Mouse (Mus musculus) liver, embryonic 15.5 days (tissue): ENCODE measurements around the gene Msi2. TPM values are rescaled to one million over a fixed set of nuclear protein-coding genes. Genes with fewer than 3 reads are reported as not detected.

Experiments
- ATAC-seq: fragments of 200-750 bp; cut with Nextera tagmentation; 2 replicates; pipeline ENCODE4 v1.8.0; 2017; ENCODE audit warnings: moderate number of reproducible peaks, mild to moderate bottlenecking, moderate library complexity; ENCODE audit not compliant: insufficient read depth
- H3K27ac ChIP-seq: fragments of 300-500 bp; sonication (generic); replicated peaks from 2 replicates; pipeline ENCODE4 v1.5.1; 2015; ENCODE audit warnings: mild to moderate bottlenecking, inconsistent platforms
- H3K27me3 ChIP-seq: fragments of 300-500 bp; sonication (generic); 2 replicates; pipeline ENCODE4 v1.6.1; 2015; ENCODE audit warnings: mild to moderate bottlenecking, inconsistent platforms
- H3K36me3 ChIP-seq: fragments of 300-500 bp; sonication (generic); replicated peaks from 2 replicates; pipeline ENCODE4 v1.6.1; 2015; ENCODE audit warnings: moderate library complexity, mild to moderate bottlenecking, inconsistent platforms
- H3K4me1 ChIP-seq: fragments of 300-500 bp; sonication (generic); replicated peaks from 2 replicates; pipeline ENCODE4 v1.6.1; 2015; ENCODE audit warnings: inconsistent platforms
- H3K4me2 ChIP-seq: fragments of 300-500 bp; sonication (generic); 2 replicates; pipeline ENCODE4 v1.6.1; 2015; ENCODE audit warnings: moderate library complexity, mild to moderate bottlenecking, inconsistent platforms
- H3K4me3 ChIP-seq: fragments of 300-500 bp; sonication (generic); replicated peaks from 2 replicates; pipeline ENCODE4 v1.5.1; 2015; ENCODE audit warnings: mild to moderate bottlenecking, inconsistent platforms
- H3K9ac ChIP-seq: fragments of 300-500 bp; sonication (generic); 2 replicates; pipeline ENCODE4 v1.6.1; 2015; ENCODE audit warnings: moderate library complexity, mild to moderate bottlenecking, inconsistent platforms
- H3K9me3 ChIP-seq: fragments of 300-500 bp; sonication (generic); replicated peaks from 2 replicates; pipeline ENCODE4 v1.6.1; 2016; ENCODE audit warnings: inconsistent platforms
- WGBS: fragments of 180-500 bp; shearing (Covaris S2); methylation state at CpG from one replicate; pipeline ENCODE4 v1.1.7; 2015; ENCODE audit warnings: mixed read lengths; ENCODE audit not compliant: insufficient replicate concordance; 5-methylcytosine and 5-hydroxymethylcytosine counted together
- polyA plus RNA-seq: library from polyadenylated mRNA; unstranded; fragments of >200 nt; fragmentation: Nextera tagmentation; extraction: Ambion mirVana; gene quantifications from 2 replicates; pipeline ENCODE4 v1.2.1, GENCODE M21; 2015

Msi2 gene
- polyA plus RNA-seq, 1 experiment from 2014 or later: 3.1 TPM

GRCm38 (mm10) chr11:88573013-88573412 is 145.3 kb downstream of the Msi2 start:
- 83% methylated on average over 5 of the region's 5 CpGs for WGBS
- no peak for ATAC-seq

GRCm38 (mm10) chr11:88572461-88572860 is 145.9 kb downstream of the Msi2 start:
- Histone ChIP-seq H3K9ac (no peak overlapping the region), H3K27ac (no peak overlapping the region), H3K9me3 (no peaks in the 10 kb centered on the region), H3K4me1 (0 out of 2 replicates have a peak, but pooled peaks cover 5% of the 10 kb centered on the region), H3K4me3 (no peak overlapping the region), H3K36me3 (no peaks in the 10 kb centered on the region), H3K4me2 (no peak overlapping the region), H3K27me3 (no peaks in the 10 kb centered on the region)
- no peak for ATAC-seq
- 76% methylated on average over 11 of the region's 11 CpGs for WGBS

More at GRCm38 (mm10) chr11:88573013-88573412, 145.3 kb downstream of the Msi2 start:
- 0 out of 2 replicates have a peak, but pooled peaks cover 5% of the 10 kb centered on the region for H3K4me1 ChIP-seq
- H3K4me3 ChIP-seq: no peak overlapping the region
- no peaks in the 10 kb centered on the region for H3K27me3 ChIP-seq
- no peak overlapping the region for H3K4me2 ChIP-seq
- no peak overlapping the region for H3K27ac ChIP-seq
- no peaks in the 10 kb centered on the region for H3K9me3 ChIP-seq
- H3K9ac ChIP-seq: no peak overlapping the region
- no peaks in the 10 kb centered on the region for H3K36me3 ChIP-seq

- Histone ChIP-seq H3K27me3 (no peaks in the 10 kb centered on the region), H3K36me3 (no peaks in the 10 kb centered on the region), H3K4me3 (no peak overlapping the region), H3K27ac (no peak overlapping the region), H3K9ac (no peak overlapping the region), H3K4me1 (no peaks in the 10 kb centered on the region), H3K4me2 (no peak overlapping the region), H3K9me3 (no peaks in the 10 kb centered on the region)
- 69% methylated on average over 6 of the region's 6 CpGs for WGBS
- no peak for ATAC-seq
These were observed 147.6 kb downstream of the Msi2 start for GRCm38 (mm10) chr11:88570715-88571202.

- no peak for ATAC-seq
- 73% methylated on average over 20 of the region's 20 CpGs for WGBS
- no peak overlapping the region for H3K4me3 ChIP-seq
These were observed 151.4 kb downstream of the Msi2 start for GRCm38 (mm10) chr11:88566613-88567606.

GRCm38 (mm10) chr11:88564810-88565209 is 153.5 kb downstream of the Msi2 start:
- Histone ChIP-seq H3K9me3 (no peaks in the 10 kb centered on the region), H3K4me1 (peaks cover 8% of the 10 kb centered on the region), H3K4me2 (no peak overlapping the region), H3K9ac (no peak overlapping the region), H3K36me3 (no peaks in the 10 kb centered on the region), H3K27ac (no peak overlapping the region), H3K27me3 (no peaks in the 10 kb centered on the region), H3K4me3 (no peak overlapping the region)
- no peak for ATAC-seq
- 69% methylated on average over 7 of the region's 7 CpGs for WGBS

More at GRCm38 (mm10) chr11:88566613-88567606, 151.4 kb downstream of the Msi2 start:
- Histone ChIP-seq H3K27me3 (no peaks in the 10 kb centered on the region), H3K4me1 (no peaks in the 10 kb centered on the region), H3K27ac (no peak overlapping the region), H3K36me3 (no peaks in the 10 kb centered on the region), H3K4me2 (no peak overlapping the region), H3K9me3 (no peaks in the 10 kb centered on the region), H3K9ac (no peak overlapping the region)

GRCm38 (mm10) chr11:88564363-88564762 is 153.9 kb downstream of the Msi2 start:
- H3K36me3 ChIP-seq: no peaks in the 10 kb centered on the region
- H3K9me3 ChIP-seq: no peaks in the 10 kb centered on the region
- H3K9ac ChIP-seq: no peak overlapping the region
- peaks cover 12% of the 10 kb centered on the region for H3K4me1 ChIP-seq
- no peak for ATAC-seq
- no peak overlapping the region for H3K4me3 ChIP-seq
- H3K27me3 ChIP-seq: no peaks in the 10 kb centered on the region
- no peak overlapping the region for H3K4me2 ChIP-seq
- H3K27ac ChIP-seq: no peak overlapping the region
- 59% methylated on average over 5 of the region's 5 CpGs for WGBS

GRCm38 (mm10) chr11:88561191-88561590 is 157.1 kb downstream of the Msi2 start:
- Histone ChIP-seq H3K4me2 (no peak overlapping the region), H3K9ac (no peak overlapping the region), H3K36me3 (no peaks in the 10 kb centered on the region), H3K9me3 (no peaks in the 10 kb centered on the region), H3K4me3 (no peak overlapping the region), H3K27me3 (no peaks in the 10 kb centered on the region), H3K4me1 (peaks cover 38% of the 10 kb centered on the region), H3K27ac (no peak overlapping the region)
- no peak for ATAC-seq
- 61% methylated on average over 6 of the region's 6 CpGs for WGBS

- Histone ChIP-seq H3K27me3 (no peaks in the 10 kb centered on the region), H3K36me3 (no peaks in the 10 kb centered on the region), H3K9ac (no peak overlapping the region), H3K4me3 (no peak overlapping the region), H3K27ac (no peak overlapping the region), H3K4me2 (no peak overlapping the region), H3K4me1 (peaks cover 44% of the 10 kb centered on the region), H3K9me3 (no peaks in the 10 kb centered on the region)
- ATAC-seq: no peak
- WGBS: 74% methylated on average over 9 of the region's 9 CpGs
These were observed 157.7 kb downstream of the Msi2 start for GRCm38 (mm10) chr11:88560634-88561033.

- Histone ChIP-seq H3K27ac (no peak overlapping the region), H3K9me3 (no peaks in the 10 kb centered on the region), H3K9ac (no peak overlapping the region), H3K27me3 (no peaks in the 10 kb centered on the region), H3K4me3 (no peak overlapping the region), H3K36me3 (no peaks in the 10 kb centered on the region), H3K4me2 (no peak overlapping the region), H3K4me1 (peaks cover 55% of the 10 kb centered on the region)
- WGBS: 39% methylated on average over 10 of the region's 10 CpGs
- no peak for ATAC-seq
These were observed 158.8 kb downstream of the Msi2 start for GRCm38 (mm10) chr11:88559365-88559970.

GRCm38 (mm10) chr11:88558731-88559130 is 159.6 kb downstream of the Msi2 start:
- 77% methylated on average over 4 of the region's 4 CpGs for WGBS
- Histone ChIP-seq H3K27me3 (no peaks in the 10 kb centered on the region), H3K9me3 (no peaks in the 10 kb centered on the region), H3K4me3 (no peak overlapping the region), H3K36me3 (no peaks in the 10 kb centered on the region), H3K9ac (no peak overlapping the region), H3K4me1 (peaks cover 63% of the 10 kb centered on the region), H3K27ac (0 out of 2 replicates have a peak overlapping the region, but pooled peaks have one; percentile 24), H3K4me2 (no peak overlapping the region)
- ATAC-seq: no peak
